Mouse (Mus musculus) heart, postnatal 25 days (tissue): ENCODE data around the gene Spag5. TPM values are rescaled to one million over a fixed set of nuclear protein-coding genes. Genes with fewer than 3 reads are reported as not detected.
A peak's percentile ranks its signal among the peaks of the same experiment; 100 is the strongest.
"Not testable (repeated sequence)": the region's sequence is repeated elsewhere in the genome, so short reads cannot be mapped to it uniquely, and the experiment has no call there.

ENCODE experiments used
- DNase-seq: peaks from one replicate; pipeline ENCODE4 v3.0.0; 2022; ENCODE audit warnings: low spot score
- intact Hi-C: fragments of 180-260 bp; cut with DNase I; formaldehyde crosslinking; loops from one replicate; pipeline ENCODE4 v1.15.1; 2025
- total RNA-seq, 2 experiments: library from RNA; stranded (reverse); gene quantifications; 2 replicates each; pipeline ENCODE4 v1.2.3; 2021

Spag5 gene
- under 1 TPM; 0.62 to 0.67 TPM for total RNA-seq

GRCm38 (mm10) chr11:78301357-78302084, at the start of gene Spag5:
Gene Spag5, plus strand, starts transcription at chr11:78301529.
- peak; percentile 78 for DNase-seq
- intact Hi-C loops = no loop called here

- no peak for DNase-seq
- intact Hi-C loops = no loop called here
Measured at GRCm38 (mm10) chr11:78256618-78257017, 44.7 kb upstream of the Spag5 start.

GRCm38 (mm10) chr11:78260489-78261258, 40.7 kb upstream of the Spag5 start:
- DNase-seq = no peak
- intact Hi-C loops = no loop called here

DNA sequence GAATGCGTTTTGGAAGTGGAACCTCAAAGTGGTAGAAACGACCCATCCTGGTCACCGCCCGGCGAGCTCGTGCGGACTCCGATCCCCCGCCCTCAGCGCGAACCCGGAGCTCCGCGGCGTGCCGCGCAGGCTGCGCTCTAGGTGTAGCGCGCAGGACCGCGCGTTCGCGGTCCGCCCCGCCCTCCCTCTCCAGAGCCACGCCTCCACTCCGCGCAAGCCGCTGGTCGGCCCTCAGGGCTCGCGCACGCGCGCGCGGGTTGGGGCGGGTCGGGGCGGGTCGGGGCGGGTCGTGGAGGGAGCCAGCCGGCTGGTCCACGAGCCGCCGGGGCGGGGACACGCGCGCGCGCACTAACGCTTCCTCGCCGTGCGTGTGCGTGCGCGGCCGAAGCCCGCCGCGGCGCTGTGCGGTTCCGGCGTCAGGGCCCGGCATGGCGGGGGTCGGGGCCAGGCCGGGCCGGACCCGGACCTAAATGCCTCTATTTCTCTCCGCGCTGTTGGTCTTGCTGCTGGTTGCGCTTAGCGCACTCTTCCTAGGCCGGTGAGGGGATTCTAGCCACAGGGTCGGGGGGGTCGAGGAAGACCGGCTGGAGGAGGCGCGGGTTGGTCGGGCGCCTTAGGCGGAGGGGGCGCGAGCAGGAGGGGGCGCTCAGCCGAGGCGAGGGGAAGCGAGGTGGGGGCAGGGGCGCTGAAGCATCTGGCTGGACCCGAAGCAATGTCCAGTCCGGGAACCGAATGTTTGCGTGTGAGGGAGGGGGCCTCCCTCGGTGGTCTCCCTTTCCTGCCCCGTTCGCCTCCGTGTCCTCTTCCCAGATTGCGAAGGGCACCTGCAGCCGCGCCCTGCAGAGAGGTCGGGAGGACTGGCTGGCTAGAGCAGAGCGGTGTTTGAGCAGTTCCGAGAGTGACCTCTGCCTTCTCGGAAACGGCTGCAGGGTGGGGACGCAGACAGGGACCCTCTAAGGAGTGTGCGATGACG, 39.7 kb upstream of the Spag5 start, which contains the start of gene 2610507B11Rik:
2610507B11Rik (plus strand) TSS at position 373 of the 973 bp plus-strand sequence.
- intact Hi-C loops = no loop called here
- DNase-seq = peak; percentile 89

GRCm38 (mm10) chr11:78262550-78262949, 38.8 kb upstream of the Spag5 start:
- no peak for DNase-seq
- intact Hi-C loops = no loop called here

- intact Hi-C loops = no loop called here
Measured at GRCm38 (mm10) chr11:78265571-78265970, 35.8 kb upstream of the Spag5 start.

GRCm38 (mm10) chr11:78271986-78272385, 29.3 kb upstream of the Spag5 start:
- intact Hi-C loops = no loop called here

More at GRCm38 (mm10) chr11:78265571-78265970, 35.8 kb upstream of the Spag5 start:
- DNase-seq = no peak

GRCm38 (mm10) chr11:78275596-78275995, 25.7 kb upstream of the Spag5 start:
- intact Hi-C loops = no loop called here
- no peak for DNase-seq

More at GRCm38 (mm10) chr11:78271986-78272385, 29.3 kb upstream of the Spag5 start:
- DNase-seq = no peak

GRCm38 (mm10) chr11:78276169-78276568, 25.2 kb upstream of the Spag5 start:
- DNase-seq, intact Hi-C loops: not testable (repeated sequence)

- intact Hi-C loops = no loop called here
- DNase-seq = no peak
Measured at GRCm38 (mm10) chr11:78278853-78279252, 22.5 kb upstream of the Spag5 start.

- DNase-seq = no peak
- intact Hi-C loops = no loop called here
Measured at GRCm38 (mm10) chr11:78279586-78279985, 21.7 kb upstream of the Spag5 start.

DNA sequence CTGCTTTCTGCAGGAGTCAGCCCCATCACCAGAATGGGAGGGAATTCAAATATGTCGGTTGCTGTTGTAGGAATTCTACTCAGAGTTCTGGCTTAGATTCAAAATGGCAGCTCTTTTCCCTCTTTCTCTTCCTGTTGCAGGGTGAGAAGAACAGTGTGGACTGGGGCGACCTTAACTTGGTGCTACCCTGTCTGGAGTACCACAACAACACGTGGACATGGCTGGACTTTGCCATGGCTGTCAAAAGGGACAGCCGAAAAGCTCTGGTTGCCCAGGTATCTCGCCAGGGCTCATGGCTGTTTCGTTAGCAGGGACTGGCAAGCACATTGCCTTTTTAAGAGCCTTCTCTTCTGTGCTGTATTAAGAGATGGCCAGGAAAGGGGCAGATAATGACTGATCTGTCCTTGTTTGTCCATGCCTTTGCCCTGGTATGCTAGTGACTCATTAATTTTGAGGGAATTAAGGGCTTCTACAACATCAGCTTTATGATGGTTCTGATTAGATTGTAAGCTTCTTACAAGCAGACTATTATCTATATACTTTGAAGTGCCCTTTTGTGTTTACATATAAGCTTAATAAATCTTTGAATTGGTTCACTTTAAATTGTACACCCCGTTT, 12.1 kb upstream of the Spag5 start:
- no peak for DNase-seq
- intact Hi-C loops = no loop called here

GRCm38 (mm10) chr11:78290654-78291053, 10.7 kb upstream of the Spag5 start, which contains the start of gene BC030499:
Gene BC030499, plus strand, starts transcription at chr11:78290841.
- DNase-seq = no peak
- intact Hi-C loops = no loop called here

DNA sequence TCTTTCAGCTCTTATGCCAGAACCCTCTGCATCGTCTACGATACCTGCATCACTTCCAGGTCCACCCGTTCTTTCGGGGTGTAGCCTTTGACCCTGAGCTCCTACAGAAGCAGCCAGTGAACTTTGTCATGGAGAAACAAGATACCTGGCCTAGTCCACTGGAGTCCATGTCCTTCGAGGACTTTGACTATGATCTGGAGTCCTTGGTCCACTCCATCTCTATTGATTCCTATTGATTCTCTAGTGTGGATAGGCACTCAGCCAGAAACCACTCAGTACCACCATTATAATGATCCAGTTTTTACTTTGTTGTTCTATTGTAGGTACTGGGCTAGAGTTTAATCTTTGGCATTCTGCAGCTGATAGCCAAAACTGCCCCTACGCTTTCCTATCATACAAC, 6.7 kb upstream of the Spag5 start:
- intact Hi-C loops = no loop called here
- DNase-seq = no peak

DNA sequence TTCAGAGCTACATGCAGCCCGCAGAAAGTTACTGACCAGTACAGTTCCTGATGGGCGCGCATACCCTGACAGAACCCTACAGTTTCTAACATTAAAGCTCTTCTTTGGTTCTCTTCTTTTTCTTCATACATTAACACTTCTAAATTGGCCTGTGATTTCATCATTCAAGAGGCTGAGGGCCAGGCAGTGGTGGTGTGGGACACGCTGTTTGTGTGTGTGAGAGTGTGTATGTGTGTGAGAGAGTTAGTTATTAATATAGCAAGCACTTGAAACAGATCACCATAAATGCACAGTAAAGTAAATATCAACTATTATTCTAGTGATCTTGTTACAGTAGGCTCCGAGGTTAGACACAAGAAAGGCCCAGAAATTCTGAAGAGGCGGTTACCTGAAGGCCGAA, 412 bp upstream of the Spag5 start:
- intact Hi-C loops = no loop called here
- no peak for DNase-seq

DNA sequence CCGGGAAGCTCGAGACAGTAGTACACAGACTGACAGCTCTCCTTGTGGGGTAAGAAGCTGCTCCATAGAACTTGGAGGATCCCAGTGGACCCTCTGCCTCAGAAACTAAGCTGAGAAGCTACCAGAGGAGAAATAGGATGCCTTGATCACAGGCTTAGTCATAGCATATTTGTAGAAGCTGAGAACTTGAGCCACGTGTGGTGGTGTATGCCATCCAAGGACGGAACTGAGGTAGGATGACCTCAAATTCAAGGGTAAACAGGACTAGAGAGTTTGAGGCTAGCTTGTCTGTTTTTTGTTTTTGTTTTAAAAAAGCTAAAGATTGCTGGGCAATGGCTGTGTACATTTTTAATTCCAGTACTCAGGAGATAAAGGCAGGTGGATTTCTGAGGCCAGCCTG, 3.9 kb downstream of the Spag5 start:
- no peak for DNase-seq
- intact Hi-C loops = no loop called here

- no peak for DNase-seq
- intact Hi-C loops = no loop called here
Measured at GRCm38 (mm10) chr11:78310861-78311511, 9.7 kb downstream of the Spag5 start.

- intact Hi-C loops = no loop called here
- DNase-seq = no peak
Measured at GRCm38 (mm10) chr11:78313662-78314061, 12.3 kb downstream of the Spag5 start.

DNA sequence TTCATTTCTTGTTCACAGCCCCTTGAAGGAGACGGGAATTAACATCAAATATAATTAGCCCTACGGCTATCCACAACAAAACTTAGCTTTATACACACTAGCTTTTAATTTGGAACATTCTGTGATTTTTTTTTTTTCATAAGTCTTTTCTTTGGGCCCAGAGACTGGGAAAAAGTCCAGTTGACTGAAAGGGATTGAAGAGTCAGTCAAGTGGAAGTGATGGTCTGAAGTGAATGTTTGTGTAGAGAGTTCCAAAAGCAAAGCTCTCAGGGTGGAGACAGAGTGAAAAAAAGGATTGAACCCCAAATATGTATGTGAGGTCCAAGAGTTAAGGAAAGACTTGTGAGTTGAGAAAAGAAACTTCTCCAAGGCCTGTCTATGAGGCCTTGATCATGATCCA, 17.1 kb downstream of the Spag5 start:
- no peak for DNase-seq
- intact Hi-C loops = no loop called here
